Mouse (Mus musculus) mesoderm, embryonic 11.5 days (tissue): ENCODE measurements at regions not wholly inside any gene's neighbourhood (a gene's known extent, or its start where the extent isn't known, plus 50 kb on each side); places are given as distances from the start of the nearest gene placed in this dataset.

ENCODE experiments used
- DNase-seq: peaks from one replicate; pipeline ENCODE4 v3.0.0-alpha.2; 2012; ENCODE audit warnings: low read depth, low spot score

- peak; percentile 5 for DNase-seq
Measured at GRCm38 (mm10) chr14:90541848-90542247, 2070.7 kb upstream of the Pcdh20 start.
